Mouse (Mus musculus) lung, embryonic 14.5 days (tissue): ENCODE data around the gene Cenpt. TPM values are rescaled to one million over a fixed set of nuclear protein-coding genes. Genes with fewer than 3 reads are reported as not detected.

Source experiments
- ATAC-seq: fragments of 200-750 bp; cut with Nextera tagmentation; 2 replicates; pipeline ENCODE4 v1.8.0; 2017; ENCODE audit warnings: mild to moderate bottlenecking, moderate TSS enrichment, moderate library complexity; ENCODE audit not compliant: insufficient read depth
- DNase-seq: peaks from one replicate; pipeline ENCODE4 v3.0.0-alpha.2; 2015
- H3K27ac ChIP-seq: fragments of 300-500 bp; sonication (generic); 2 replicates; pipeline ENCODE4 v1.5.1; 2014; ENCODE audit warnings: low read depth, mild to moderate bottlenecking, moderate library complexity
- H3K27me3 ChIP-seq: fragments of 300-500 bp; sonication (generic); 2 replicates; pipeline ENCODE4 v1.6.1; 2014; ENCODE audit warnings: low read length, control low read depth; ENCODE audit not compliant: insufficient read depth
- H3K36me3 ChIP-seq: fragments of 300-500 bp; sonication (generic); 2 replicates; pipeline ENCODE4 v1.6.1; 2014; ENCODE audit warnings: control low read depth; ENCODE audit not compliant: insufficient read depth
- H3K4me1 ChIP-seq: fragments of 300-500 bp; sonication (generic); 2 replicates; pipeline ENCODE4 v1.6.1; 2014; ENCODE audit warnings: antibody characterized with exemption, control low read depth; ENCODE audit not compliant: insufficient read depth
- H3K4me2 ChIP-seq: fragments of 300-500 bp; sonication (generic); 2 replicates; pipeline ENCODE4 v1.6.1; 2014; ENCODE audit warnings: mild to moderate bottlenecking
- H3K4me3 ChIP-seq: fragments of 300-500 bp; sonication (generic); 2 replicates; pipeline ENCODE4 v1.5.1; 2014; ENCODE audit warnings: low read depth, low read length
- H3K9ac ChIP-seq: fragments of 300-500 bp; sonication (generic); 2 replicates; pipeline ENCODE4 v1.6.1; 2014
- H3K9me3 ChIP-seq: fragments of 300-500 bp; sonication (generic); 2 replicates; pipeline ENCODE4 v1.6.1; 2016; ENCODE audit warnings: low read depth, low read length, control low read depth
- CTCF ChIP-seq: IDR thresholded peaks from 2 replicates; pipeline ENCODE4 v1.5.1; 2016; ENCODE audit warnings: antibody characterized with exemption, low read depth
- WGBS: fragments of 180-500 bp; shearing (Covaris S2); extraction: QIAGEN DNeasy Blood & Tissue Kit; methylation state at CpG from one replicate; pipeline ENCODE4 v1.1.7; 2014; 5-methylcytosine and 5-hydroxymethylcytosine counted together
- polyA plus RNA-seq: library from polyadenylated mRNA; unstranded; fragments of >200 nt; fragmentation: Nextera tagmentation; extraction: Ambion mirVana; gene quantifications from 2 replicates; pipeline ENCODE4 v1.2.1, GENCODE M21; 2014

The Cenpt gene
- polyA plus RNA-seq, 1 experiment from 2014 or later, result 46.2 TPM

GRCm38 (mm10) chr8:105860143-105860981, 7.3 kb upstream of the Cenpt start, which contains the start of gene Nutf2:
TSS of gene Nutf2 (plus strand) at chr8:105860580.
- TF ChIP-seq CTCF, result no peak
- ATAC-seq (peak; percentile 98), DNase-seq (peak; percentile 99)
- Histone ChIP-seq H3K4me3 (peak within 1 kb of the TSS; percentile 98), H3K27me3 (no peaks in the 10 kb centered on the region), H3K9me3 (no peaks in the 10 kb centered on the region), H3K4me1 (peaks cover 19% of the 10 kb centered on the region), H3K9ac (peak within 1 kb of the TSS; percentile 96), H3K36me3 (peaks cover 12% of the 10 kb centered on the region; the same call in 1 of the 2 replicates), H3K4me2 (peak within 1 kb of the TSS; percentile 92), H3K27ac (peak within 1 kb of the TSS; percentile 92)
- WGBS, result under 1% methylated on average over 53 of the region's 59 CpGs

- Histone ChIP-seq H3K36me3 (peaks cover 9% of the 10 kb centered on the region; the same call in 1 of the 2 replicates), H3K27ac (peak overlapping the region; percentile 92), H3K27me3 (no peaks in the 10 kb centered on the region), H3K9me3 (no peaks in the 10 kb centered on the region), H3K4me3 (no peak overlapping the region), H3K4me2 (peak overlapping the region; percentile 92), H3K4me1 (peaks cover 19% of the 10 kb centered on the region), H3K9ac (peak overlapping the region; percentile 31)
- DNase-seq (no peak), ATAC-seq (no peak)
- TF ChIP-seq CTCF, result no peak
- 45% methylated on average over 5 of the region's 5 CpGs for WGBS
Measured at GRCm38 (mm10) chr8:105859314-105859713, 6.2 kb upstream of the Cenpt start.

DNA sequence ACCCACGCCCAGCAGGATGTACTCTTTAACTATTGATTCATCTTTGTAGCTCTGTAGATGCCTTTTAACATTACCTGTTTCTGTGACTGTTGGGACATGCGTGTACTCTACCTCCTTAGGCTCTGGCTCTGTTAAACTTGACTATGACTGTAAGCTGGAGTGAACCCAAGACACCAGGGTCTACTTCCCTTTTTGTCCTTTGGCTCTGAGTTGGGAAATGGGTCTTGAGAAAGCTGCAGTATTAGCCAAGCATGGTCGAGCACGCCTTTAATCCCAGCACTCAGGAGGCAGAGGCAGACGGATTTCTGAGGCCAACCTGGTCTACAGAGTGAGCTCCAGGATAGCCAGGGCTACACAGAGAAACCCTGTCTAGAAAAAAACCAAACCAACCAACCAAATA, 5.4 kb upstream of the Cenpt start:
- no peak for ATAC-seq
- H3K27ac ChIP-seq, result no peak overlapping the region
- no peak for TF ChIP-seq CTCF
- peaks cover 5% of the 10 kb centered on the region; the same call in 1 of the 2 replicates for H3K36me3 ChIP-seq
- no peak overlapping the region for H3K4me3 ChIP-seq
- no peak overlapping the region for H3K9ac ChIP-seq
- H3K4me2 ChIP-seq, result no peak overlapping the region
- no peaks in the 10 kb centered on the region for H3K27me3 ChIP-seq
- H3K9me3 ChIP-seq, result no peaks in the 10 kb centered on the region
- H3K4me1 ChIP-seq, result peaks cover 19% of the 10 kb centered on the region
- 87% methylated on average over 5 of the region's 5 CpGs for WGBS
- DNase-seq, result no peak

GRCm38 (mm10) chr8:105856168-105856835, 3.2 kb upstream of the Cenpt start:
- Histone ChIP-seq H3K27me3 (no peaks in the 10 kb centered on the region), H3K9ac (peak overlapping the region; percentile 82), H3K4me3 (peak overlapping the region; percentile 80), H3K36me3 (no peaks in the 10 kb centered on the region), H3K4me2 (peak overlapping the region; percentile 99), H3K4me1 (peaks cover 13% of the 10 kb centered on the region), H3K9me3 (no peaks in the 10 kb centered on the region), H3K27ac (peak overlapping the region; percentile 86; the same call in 1 of the 2 replicates)
- no peak for TF ChIP-seq CTCF
- DNase-seq, result no peak
- no peak for ATAC-seq
- 11% methylated on average over 15 of the region's 15 CpGs for WGBS

DNA sequence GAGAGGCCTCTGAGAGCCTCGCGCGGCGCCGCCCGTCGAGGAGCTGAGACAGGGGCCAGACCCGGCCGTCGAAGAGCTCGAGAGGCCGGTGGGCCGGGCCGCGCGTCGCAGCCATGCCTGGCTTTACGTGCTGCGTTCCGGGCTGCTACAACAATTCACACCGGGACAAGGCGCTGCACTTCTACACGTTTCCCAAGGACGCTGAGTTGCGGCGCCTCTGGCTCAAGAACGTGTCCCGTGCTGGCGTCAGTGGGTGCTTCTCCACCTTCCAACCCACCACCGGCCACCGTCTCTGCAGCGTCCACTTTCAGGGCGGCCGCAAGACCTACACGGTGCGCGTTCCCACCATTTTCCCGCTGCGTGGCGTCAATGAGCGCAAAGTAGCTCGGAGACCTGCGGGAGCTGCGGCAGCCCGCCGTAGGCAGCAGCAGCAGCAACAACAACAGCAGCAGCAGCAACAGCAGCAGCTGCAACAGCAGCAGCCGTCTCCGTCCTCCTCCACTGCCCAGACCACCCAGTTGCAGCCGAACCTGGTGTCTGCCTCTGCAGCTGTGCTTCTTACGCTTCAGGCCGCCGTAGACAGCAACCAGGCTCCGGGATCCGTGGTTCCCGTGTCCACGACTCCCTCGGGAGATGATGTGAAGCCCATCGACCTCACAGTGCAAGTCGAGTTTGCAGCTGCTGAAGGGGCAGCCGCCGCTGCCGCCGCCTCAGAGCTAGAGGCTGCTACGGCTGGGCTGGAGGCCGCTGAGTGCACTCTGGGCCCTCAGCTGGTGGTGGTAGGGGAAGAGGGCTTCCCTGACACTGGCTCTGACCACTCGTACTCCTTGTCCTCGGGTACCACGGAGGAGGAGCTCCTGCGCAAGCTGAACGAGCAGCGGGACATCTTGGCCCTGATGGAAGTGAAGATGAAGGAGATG, 2.4 kb upstream of the Cenpt start:
- Histone ChIP-seq H3K27me3 (no peaks in the 10 kb centered on the region), H3K9ac (peak overlapping the region; percentile 82), H3K36me3 (no peaks in the 10 kb centered on the region), H3K9me3 (no peaks in the 10 kb centered on the region), H3K27ac (peak overlapping the region; percentile 86), H3K4me1 (peaks cover 12% of the 10 kb centered on the region), H3K4me2 (peak overlapping the region; percentile 99), H3K4me3 (peak overlapping the region; percentile 80)
- peak; percentile 57 for DNase-seq
- TF ChIP-seq CTCF, result no peak
- ATAC-seq, result peak; percentile 3
- under 1% methylated on average over 67 of the region's 71 CpGs for WGBS

DNA sequence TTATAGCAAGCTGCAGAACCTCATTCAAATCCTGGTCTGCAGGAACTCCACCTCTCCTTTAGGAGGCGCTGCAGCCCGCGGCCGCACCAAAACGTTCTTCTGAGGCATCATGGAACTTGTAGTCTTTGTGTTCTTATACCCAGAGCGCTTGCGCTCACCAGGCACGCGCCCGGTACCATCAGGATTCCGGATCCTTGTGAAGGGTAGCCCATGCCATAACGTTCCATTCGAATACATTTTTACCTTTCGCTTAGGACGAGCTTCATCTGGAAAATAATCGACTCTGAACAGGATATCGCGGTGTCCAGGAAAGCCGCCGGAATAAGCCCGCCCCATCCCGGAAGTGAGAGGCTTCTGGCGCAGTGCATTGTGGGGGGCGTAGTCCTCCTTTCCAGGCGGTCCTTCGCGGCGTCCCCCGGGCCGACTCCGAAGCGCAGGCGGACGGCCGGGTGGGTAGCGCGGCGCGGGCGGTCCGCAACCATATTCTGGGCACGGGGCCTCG, 1.7 kb upstream of the Cenpt start, which contains the start of gene Thap11:
Thap11 (plus strand) TSS at position 418 of the 502 bp plus-strand sequence.
- H3K4me1 ChIP-seq, result peaks cover 12% of the 10 kb centered on the region
- DNase-seq (peak; percentile 96), ATAC-seq (peak; percentile 92)
- no peaks in the 10 kb centered on the region for H3K27me3 ChIP-seq
- peak; percentile 83 for TF ChIP-seq CTCF
- H3K9ac ChIP-seq, result peak within 1 kb of the TSS; percentile 82
- under 1% methylated on average over 43 of the region's 43 CpGs for WGBS
- H3K4me2 ChIP-seq, result peak within 1 kb of the TSS; percentile 99
- H3K27ac ChIP-seq, result peak within 1 kb of the TSS; percentile 86
- H3K36me3 ChIP-seq, result no peaks in the 10 kb centered on the region
- H3K9me3 ChIP-seq, result no peaks in the 10 kb centered on the region
- H3K4me3 ChIP-seq, result peak within 1 kb of the TSS; percentile 80
